Mouse (Mus musculus) lung, adult 2 months (tissue): Measurements from ENCODE around the gene Ticam1.

Experiments used
- CTCF ChIP-seq: fragments of 200-500 bp; IDR thresholded peaks from 2 replicates; pipeline ENCODE4 v1.5.1; 2011; ENCODE audit warnings: mild to moderate bottlenecking, low read length, control low read depth; ENCODE audit not compliant: insufficient read depth
- POLR2A ChIP-seq: fragments of 200-500 bp; IDR thresholded peaks from 2 replicates; pipeline ENCODE4 v1.6.1; 2011; ENCODE audit warnings: low read depth, mild to moderate bottlenecking, control low read depth, low read length, borderline replicate concordance; ENCODE audit errors: extremely low read depth

DNA sequence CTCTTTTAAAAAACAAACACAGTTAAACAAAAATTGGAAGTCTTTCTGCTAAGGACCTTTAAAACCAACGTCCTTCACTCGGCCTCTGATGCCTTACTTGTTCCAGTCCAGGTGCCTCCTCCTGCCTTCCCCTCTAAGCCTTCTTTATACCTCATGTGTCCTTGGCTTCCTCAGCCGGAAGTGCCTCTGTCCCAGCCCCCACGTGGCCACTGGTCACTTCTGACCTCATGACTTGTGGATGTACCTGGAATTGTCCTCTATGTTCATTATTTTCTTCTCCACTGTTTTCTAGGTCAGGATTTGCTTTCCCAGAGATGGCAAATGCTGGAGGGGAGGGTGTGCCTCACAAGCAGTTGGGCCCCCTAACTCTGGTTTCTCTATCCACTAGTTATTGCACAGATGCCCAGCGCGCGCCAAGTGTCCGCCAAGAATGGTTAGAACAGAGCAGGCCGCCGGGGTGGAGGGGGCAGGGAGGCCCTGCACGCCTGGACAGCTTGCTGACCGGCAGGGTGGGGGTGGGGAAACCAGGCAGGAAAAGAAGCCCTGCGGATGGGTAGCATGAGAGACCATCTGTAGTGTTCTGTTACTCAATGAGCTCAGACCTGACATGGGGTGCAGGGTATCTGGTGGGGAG lies 25.9 kb upstream of the Ticam1 start:
- no peak for TF ChIP-seq CTCF
- no peak for TF ChIP-seq POLR2A
